Mouse (Mus musculus) midbrain, embryonic 14.5 days (tissue): ENCODE results near the gene Agfg1. TPM values are rescaled to one million over a fixed set of nuclear protein-coding genes. Genes with fewer than 3 reads are reported as not detected.
A peak's percentile ranks its signal among the peaks of the same experiment; 100 is the strongest.

ENCODE experiments used
- ATAC-seq: fragments of 200-750 bp; cut with Nextera tagmentation; 2 replicates; pipeline ENCODE4 v1.8.0; 2017; ENCODE audit warnings: moderate number of reproducible peaks, moderate library complexity; ENCODE audit not compliant: low FRiP score, low TSS enrichment
- DNase-seq: peaks from one replicate; pipeline ENCODE4 v3.0.0-alpha.2; 2015
- H3K27ac ChIP-seq: fragments of 300-500 bp; sonication (generic); replicated peaks from 2 replicates; pipeline ENCODE4 v1.5.1; 2014; ENCODE audit warnings: mild to moderate bottlenecking, low read depth, low read length, moderate library complexity
- H3K27me3 ChIP-seq: fragments of 300-500 bp; sonication (generic); 2 replicates; pipeline ENCODE4 v1.6.1; 2014; ENCODE audit warnings: low read length, control low read depth, mixed read lengths; ENCODE audit not compliant: control insufficient read depth, insufficient read depth
- H3K36me3 ChIP-seq: fragments of 300-500 bp; sonication (generic); 2 replicates; pipeline ENCODE4 v1.6.1; 2014; ENCODE audit warnings: low read length, control low read depth; ENCODE audit not compliant: control insufficient read depth, insufficient read depth
- H3K4me1 ChIP-seq: fragments of 300-500 bp; sonication (generic); 2 replicates; pipeline ENCODE4 v1.6.1; 2014; ENCODE audit warnings: mild to moderate bottlenecking, antibody characterized with exemption, low read length, control low read depth; ENCODE audit not compliant: control insufficient read depth, insufficient read depth
- H3K4me2 ChIP-seq: fragments of 300-500 bp; sonication (generic); 2 replicates; pipeline ENCODE4 v1.6.1; 2014; ENCODE audit warnings: mild to moderate bottlenecking, low read length, moderate library complexity
- H3K4me3 ChIP-seq: fragments of 300-500 bp; sonication (generic); replicated peaks from 2 replicates; pipeline ENCODE4 v1.5.1; 2014; ENCODE audit warnings: low read depth, low read length
- H3K9ac ChIP-seq: fragments of 300-500 bp; sonication (generic); replicated peaks from 2 replicates; pipeline ENCODE4 v1.6.1; 2014; ENCODE audit warnings: mild to moderate bottlenecking, low read length, moderate library complexity
- H3K9me3 ChIP-seq: fragments of 300-500 bp; sonication (generic); 2 replicates; pipeline ENCODE4 v1.6.1; 2016; ENCODE audit warnings: low read length, control low read depth, mixed read lengths; ENCODE audit not compliant: control insufficient read depth
- WGBS: fragments of 180-500 bp; shearing (Covaris S2); extraction: QIAGEN DNeasy Blood & Tissue Kit; methylation state at CpG from one replicate; pipeline ENCODE4 v1.1.7; 2014; 5-methylcytosine and 5-hydroxymethylcytosine counted together
- polyA plus RNA-seq: library from polyadenylated mRNA; unstranded; fragments of >200 nt; fragmentation: Nextera tagmentation; extraction: Ambion mirVana; gene quantifications from 2 replicates; pipeline ENCODE4 v1.2.1, GENCODE M21; 2014

Agfg1 gene
- polyA plus RNA-seq, 1 experiment from 2014 or later, result 43.7 TPM

GRCm38 (mm10) chr1:82798922-82799321 lies 40.4 kb upstream of the Agfg1 start:
- no peak overlapping the region for H3K9ac ChIP-seq
- H3K27ac ChIP-seq, result no peak overlapping the region
- H3K36me3 ChIP-seq, result no peaks in the 10 kb centered on the region
- no peak for ATAC-seq
- H3K4me1 ChIP-seq, result no peaks in the 10 kb centered on the region
- H3K4me2 ChIP-seq, result no peak overlapping the region
- no peak for DNase-seq
- no peaks in the 10 kb centered on the region for H3K9me3 ChIP-seq
- no peaks in the 10 kb centered on the region for H3K27me3 ChIP-seq
- WGBS, result 85% methylated on average over 4 of the region's 4 CpGs
- H3K4me3 ChIP-seq, result no peak overlapping the region

- WGBS, result 88% methylated on average over 12 of the region's 12 CpGs
- no peak for ATAC-seq
- Histone ChIP-seq H3K36me3 (no peaks in the 10 kb centered on the region), H3K27me3 (no peaks in the 10 kb centered on the region), H3K4me3 (no peak overlapping the region), H3K4me2 (no peak overlapping the region), H3K9me3 (no peaks in the 10 kb centered on the region), H3K27ac (no peak overlapping the region), H3K4me1 (no peaks in the 10 kb centered on the region), H3K9ac (no peak overlapping the region)
- no peak for DNase-seq
These were observed 38.0 kb upstream of the Agfg1 start for GRCm38 (mm10) chr1:82801105-82801783.

GRCm38 (mm10) chr1:82803608-82804007 lies 35.7 kb upstream of the Agfg1 start:
- Histone ChIP-seq H3K4me3 (no peak overlapping the region), H3K4me1 (no peaks in the 10 kb centered on the region), H3K27me3 (no peaks in the 10 kb centered on the region), H3K27ac (no peak overlapping the region), H3K9ac (no peak overlapping the region), H3K36me3 (no peaks in the 10 kb centered on the region), H3K4me2 (no peak overlapping the region), H3K9me3 (no peaks in the 10 kb centered on the region)
- ATAC-seq (no peak), DNase-seq (no peak)
- WGBS, result 76% methylated on average over 7 of the region's 7 CpGs

- WGBS, result 98% methylated on average over 1 of the region's 1 CpGs
- DNase-seq, result no peak
These were observed 35.2 kb upstream of the Agfg1 start for GRCm38 (mm10) chr1:82804059-82804458.

DNA sequence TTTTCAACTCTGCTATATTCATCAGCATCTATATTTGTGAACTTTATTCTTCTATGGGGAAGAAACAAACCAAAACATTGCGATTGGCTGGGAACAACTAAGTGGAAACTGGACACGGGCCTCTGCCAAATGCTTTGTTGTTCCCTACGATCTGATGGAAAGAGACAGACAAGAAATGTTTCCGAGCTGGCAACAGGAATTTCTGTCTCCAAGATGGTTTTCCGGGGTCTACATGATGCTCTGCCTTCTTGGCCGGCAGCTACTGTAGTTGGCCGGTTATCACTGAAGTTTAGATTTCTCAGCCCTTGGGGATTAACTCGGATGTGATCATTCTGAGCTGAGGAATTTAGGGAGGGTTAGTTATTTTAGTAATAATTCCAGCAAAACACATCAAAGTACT lies 32.9 kb upstream of the Agfg1 start:
- Histone ChIP-seq H3K9ac (no peak overlapping the region), H3K27me3 (no peaks in the 10 kb centered on the region), H3K9me3 (no peaks in the 10 kb centered on the region), H3K36me3 (no peaks in the 10 kb centered on the region), H3K4me1 (no peaks in the 10 kb centered on the region), H3K4me2 (no peak overlapping the region), H3K4me3 (no peak overlapping the region), H3K27ac (no peak overlapping the region)
- ATAC-seq (no peak), DNase-seq (no peak)
- WGBS, result 80% methylated on average over 8 of the region's 8 CpGs

More at GRCm38 (mm10) chr1:82804059-82804458, 35.2 kb upstream of the Agfg1 start:
- H3K4me2 ChIP-seq, result no peak overlapping the region
- no peaks in the 10 kb centered on the region for H3K9me3 ChIP-seq
- no peak for ATAC-seq
- H3K4me1 ChIP-seq, result no peaks in the 10 kb centered on the region
- no peak overlapping the region for H3K27ac ChIP-seq
- no peaks in the 10 kb centered on the region for H3K36me3 ChIP-seq
- H3K27me3 ChIP-seq, result no peaks in the 10 kb centered on the region
- no peak overlapping the region for H3K4me3 ChIP-seq
- H3K9ac ChIP-seq, result no peak overlapping the region

- Histone ChIP-seq H3K36me3 (no peaks in the 10 kb centered on the region), H3K9me3 (no peaks in the 10 kb centered on the region), H3K4me3 (no peak overlapping the region), H3K4me2 (no peak overlapping the region), H3K4me1 (no peaks in the 10 kb centered on the region), H3K27ac (no peak overlapping the region), H3K9ac (no peak overlapping the region), H3K27me3 (no peaks in the 10 kb centered on the region)
- ATAC-seq (no peak), DNase-seq (no peak)
- 89% methylated on average over 7 of the region's 7 CpGs for WGBS
These were observed 32.1 kb upstream of the Agfg1 start for GRCm38 (mm10) chr1:82807206-82807605.

GRCm38 (mm10) chr1:82808564-82808963 lies 30.7 kb upstream of the Agfg1 start:
- no peak overlapping the region for H3K9ac ChIP-seq
- 69% methylated on average over 3 of the region's 3 CpGs for WGBS
- H3K4me3 ChIP-seq, result no peak overlapping the region
- H3K27ac ChIP-seq, result no peak overlapping the region
- no peaks in the 10 kb centered on the region for H3K27me3 ChIP-seq
- no peaks in the 10 kb centered on the region for H3K36me3 ChIP-seq
- no peak for ATAC-seq
- no peaks in the 10 kb centered on the region for H3K4me1 ChIP-seq
- no peak for DNase-seq
- H3K4me2 ChIP-seq, result no peak overlapping the region
- H3K9me3 ChIP-seq, result no peaks in the 10 kb centered on the region

- no peak for DNase-seq
- 42% methylated on average over 1 of the region's 1 CpGs for WGBS
- Histone ChIP-seq H3K36me3 (no peaks in the 10 kb centered on the region), H3K9ac (no peak overlapping the region), H3K4me3 (no peak overlapping the region), H3K27ac (no peak overlapping the region), H3K4me2 (no peak overlapping the region), H3K27me3 (no peaks in the 10 kb centered on the region), H3K9me3 (no peaks in the 10 kb centered on the region), H3K4me1 (no peaks in the 10 kb centered on the region)
- no peak for ATAC-seq
These were observed 27.5 kb upstream of the Agfg1 start for GRCm38 (mm10) chr1:82811766-82812165.

- 70% methylated on average over 17 of the region's 17 CpGs for WGBS
- Histone ChIP-seq H3K9ac (no peak overlapping the region), H3K36me3 (no peaks in the 10 kb centered on the region), H3K27ac (0 out of 2 replicates have a peak overlapping the region, but pooled peaks have one; percentile 45), H3K9me3 (no peaks in the 10 kb centered on the region), H3K27me3 (no peaks in the 10 kb centered on the region), H3K4me3 (no peak overlapping the region), H3K4me2 (no peak overlapping the region), H3K4me1 (no peaks in the 10 kb centered on the region)
- ATAC-seq, result no peak
- DNase-seq, result peak; percentile 23
These were observed 23.2 kb upstream of the Agfg1 start for GRCm38 (mm10) chr1:82815941-82816716.
